Mouse (Mus musculus): ENCODE data around the gene P2rx4.

- TF ChIP-seq CTCF (IDR thresholded peaks at IDR 0.05; ENCODE audit: extremely low read depth, insufficient read depth, insufficient read length, insufficient replicate concordance) (no peak), POLR2A (IDR thresholded peaks at IDR 0.05; ENCODE audit: low read depth, low read length) (no peak)
Observed at GRCm38 (mm10) chr5:122747950-122748349, 40.6 kb downstream of the P2rx4 start.
